Mouse (Mus musculus) heart, postnatal 0 days (tissue): ENCODE measurements at regions not wholly inside any gene's neighbourhood (a gene's known extent, or its start where the extent isn't known, plus 50 kb on each side); places are given as distances from the start of the nearest gene placed in this dataset.

Experiments used
- CTCF ChIP-seq: IDR thresholded peaks from 2 replicates; pipeline ENCODE4 v1.5.1; 2016; ENCODE audit warnings: antibody characterized with exemption, control low read depth, low read depth
- EP300 ChIP-seq: IDR thresholded peaks from 2 replicates; pipeline ENCODE4 v1.6.1; 2016; ENCODE audit warnings: antibody characterized with exemption, low read depth

DNA sequence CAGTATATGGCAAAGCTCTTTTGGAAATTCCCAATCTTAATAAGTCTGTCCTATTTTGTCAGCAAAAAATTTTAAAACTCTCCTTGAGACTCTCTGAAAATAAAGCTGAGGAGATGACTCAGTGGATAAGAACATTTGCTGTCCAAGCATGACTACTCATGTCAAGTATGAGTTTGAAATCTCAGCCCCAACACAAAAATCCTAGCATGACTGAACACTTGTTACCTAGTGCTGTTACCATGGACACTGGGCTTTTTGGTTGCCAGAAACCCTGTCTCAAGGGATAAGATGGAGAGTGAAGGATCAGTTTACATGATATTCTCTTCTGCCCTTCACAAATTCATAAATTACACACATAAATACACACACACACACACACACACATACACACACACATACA, 217.3 kb upstream of the Large1 start:
- TF ChIP-seq CTCF = no peak
- no peak for TF ChIP-seq EP300
